Mouse (Mus musculus) cortical plate, adult 2 months (tissue): ENCODE measurements around the gene Slc9a7. TPM values are rescaled to one million over a fixed set of nuclear protein-coding genes. Genes with fewer than 3 reads are reported as not detected.

ENCODE experiments used
- H3K27ac ChIP-seq: fragments of 200-500 bp; 2 replicates; pipeline ENCODE4 v1.5.1; 2012; ENCODE audit warnings: low read length, control low read depth, inconsistent platforms; ENCODE audit not compliant: insufficient read depth
- H3K4me1 ChIP-seq: fragments of 200-500 bp; 2 replicates; pipeline ENCODE4 v1.6.1; 2011; ENCODE audit warnings: low read length; ENCODE audit not compliant: control insufficient read depth, insufficient read depth
- H3K4me3 ChIP-seq: fragments of 200-500 bp; 2 replicates; pipeline ENCODE4 v1.5.1; 2011; ENCODE audit warnings: mild to moderate bottlenecking, low read length, control low read depth; ENCODE audit not compliant: insufficient read depth
- CTCF ChIP-seq: fragments of 200-500 bp; IDR thresholded peaks from 2 replicates; pipeline ENCODE4 v1.5.1; 2011; ENCODE audit warnings: mild to moderate bottlenecking, control low read depth, low read length; ENCODE audit not compliant: insufficient read depth; ENCODE audit errors: extremely low read depth
- POLR2A ChIP-seq: fragments of 200-500 bp; IDR thresholded peaks from 2 replicates; pipeline ENCODE4 v1.6.1; 2011; ENCODE audit warnings: mild to moderate bottlenecking, low read length, control low read depth; ENCODE audit not compliant: insufficient read depth; ENCODE audit errors: extremely low read depth
- polyA plus RNA-seq: library from polyadenylated mRNA; depleted of rRNA; stranded (reverse); fragments of >200 nt; gene quantifications from 2 replicates; pipeline ENCODE4 v1.2.3, GENCODE M21; 2012; rRNA removed

Slc9a7 gene
- polyA plus RNA-seq, result 12.6 and 13.7 TPM in 2 replicates

DNA sequence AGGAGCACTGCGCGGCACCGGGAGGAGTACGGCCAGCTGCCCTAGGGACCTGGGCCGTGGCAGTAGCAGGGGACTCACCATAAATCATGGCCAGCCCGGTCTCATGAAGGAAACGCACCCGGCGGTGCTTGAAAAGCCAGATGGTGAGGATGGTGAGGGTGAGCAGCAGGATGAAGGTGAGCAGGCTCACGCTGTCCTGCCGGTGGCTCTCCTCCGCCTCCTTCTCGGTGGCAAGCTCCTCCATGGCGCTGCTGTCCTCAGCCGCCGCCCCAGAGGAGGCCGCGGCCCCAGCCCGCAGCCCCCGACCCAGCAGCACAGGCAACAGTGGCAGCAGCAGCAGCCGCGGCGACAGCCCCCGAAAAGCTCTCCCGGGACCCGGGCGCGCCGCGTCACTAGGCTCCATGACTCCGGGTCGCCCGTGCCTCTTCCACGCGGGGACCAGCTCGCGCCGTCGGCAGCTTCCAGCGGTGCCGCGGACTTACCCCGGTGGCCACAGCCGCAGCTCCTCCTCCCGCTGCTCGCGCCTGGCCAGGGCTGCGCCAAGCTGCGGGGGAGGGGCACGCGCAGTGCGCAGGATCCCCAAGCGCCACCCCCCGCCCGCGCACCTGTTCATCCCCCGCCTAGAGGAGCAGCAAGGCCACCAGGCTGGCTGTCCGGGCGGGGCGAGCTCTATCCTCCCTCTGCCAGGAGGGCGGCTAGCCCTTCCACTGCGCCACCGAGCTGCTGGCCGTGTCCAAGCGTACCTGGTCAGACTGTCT is at the start of gene Slc9a7:
TSS of gene Slc9a7 (minus strand) at position 526 of the 758 bp plus-strand sequence.
- H3K4me3 ChIP-seq, result peak within 1 kb of the TSS; percentile 100
- no peaks in the 10 kb centered on the region for H3K4me1 ChIP-seq
- H3K27ac ChIP-seq, result 0 out of 2 replicates have a peak within 1 kb of the TSS, but pooled peaks have one; percentile 28
- no peak for TF ChIP-seq CTCF
- no peak for TF ChIP-seq POLR2A

DNA sequence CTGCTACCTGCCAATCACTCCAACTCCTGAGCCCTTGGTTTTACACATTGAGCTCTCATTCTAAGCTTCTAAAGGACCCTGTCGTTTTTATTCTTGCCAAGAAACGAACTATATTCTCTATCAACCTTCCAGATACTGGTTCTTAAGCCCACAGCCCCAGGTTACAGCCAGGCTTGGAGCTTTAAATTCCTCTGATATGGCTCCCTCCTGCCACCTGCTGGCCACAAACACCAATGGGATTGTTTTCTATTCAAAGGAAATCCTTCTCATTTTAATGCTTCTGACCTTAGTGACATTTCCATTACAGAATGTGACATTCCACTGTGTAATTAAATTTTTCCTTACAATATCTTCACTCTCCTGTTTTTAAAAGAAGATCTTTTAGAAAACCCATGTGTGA is 44.1 kb upstream of the Slc9a7 start:
- TF ChIP-seq POLR2A (no peak), CTCF (peak; percentile 47)
- Histone ChIP-seq H3K4me3 (no peak overlapping the region), H3K27ac (no peak overlapping the region), H3K4me1 (no peaks in the 10 kb centered on the region)

DNA sequence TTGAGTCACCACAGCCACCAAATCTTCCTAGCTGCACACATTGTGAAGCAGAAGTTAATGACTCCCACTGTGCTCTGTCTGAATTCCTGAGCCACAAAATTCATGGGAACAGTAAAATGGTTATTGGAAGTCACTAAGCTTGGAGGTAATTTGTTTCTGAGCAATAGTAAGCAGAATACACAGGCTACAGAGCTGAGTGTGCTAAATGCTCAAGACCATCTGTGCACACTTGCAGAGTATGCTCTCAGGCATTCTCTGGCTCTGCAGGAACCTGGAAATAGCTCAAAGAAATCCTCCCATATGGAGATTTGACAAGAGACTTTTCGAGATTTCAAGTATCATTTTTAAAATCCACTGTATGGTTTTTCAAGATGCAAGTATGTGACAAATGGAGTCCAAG is 41.1 kb upstream of the Slc9a7 start:
- no peaks in the 10 kb centered on the region for H3K4me1 ChIP-seq
- TF ChIP-seq POLR2A (no peak), CTCF (no peak)
- no peak overlapping the region for H3K4me3 ChIP-seq
- no peak overlapping the region for H3K27ac ChIP-seq

DNA sequence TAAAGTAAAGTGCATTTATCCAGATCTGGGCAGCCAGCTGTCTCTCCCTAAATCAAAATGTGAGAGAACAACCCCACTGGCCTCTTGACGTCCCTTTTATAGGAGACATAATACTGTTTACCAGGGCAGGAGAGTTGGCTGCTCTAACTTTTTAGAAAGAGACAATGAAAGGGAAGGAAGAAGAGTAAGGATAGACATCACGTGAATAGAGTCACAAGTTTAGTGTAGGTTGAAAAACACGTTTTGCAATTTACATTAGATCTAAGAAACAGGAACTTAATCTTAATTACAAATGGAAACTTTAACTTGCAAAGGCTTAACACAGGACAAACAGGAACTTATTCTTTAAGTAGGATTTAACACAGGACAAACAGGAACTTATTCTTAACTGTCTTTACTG is 15.6 kb upstream of the Slc9a7 start:
- no peak for TF ChIP-seq CTCF
- H3K27ac ChIP-seq, result no peak overlapping the region
- no peak overlapping the region for H3K4me3 ChIP-seq
- no peaks in the 10 kb centered on the region for H3K4me1 ChIP-seq

DNA sequence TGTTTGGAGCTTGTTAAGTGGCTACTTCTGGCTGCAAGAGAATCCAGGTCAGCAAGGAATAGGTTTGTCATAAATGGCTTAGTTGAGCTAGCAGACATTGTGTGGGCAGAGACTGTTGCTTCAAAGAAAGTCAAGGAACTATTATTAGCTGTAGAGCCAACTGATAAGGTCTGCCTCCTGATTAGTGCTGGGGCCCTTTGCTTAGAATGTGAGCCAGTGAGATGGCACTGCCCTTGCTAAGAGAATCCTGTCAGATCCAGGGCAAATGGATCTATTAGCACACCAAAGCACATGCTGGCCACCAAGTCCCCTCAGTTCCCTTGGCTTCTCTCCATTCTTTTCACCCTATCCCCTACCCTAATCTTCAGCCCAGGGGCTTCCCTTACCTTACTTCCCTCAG is 14.3 kb upstream of the Slc9a7 start:
- Histone ChIP-seq H3K27ac (no peak overlapping the region), H3K4me1 (no peaks in the 10 kb centered on the region), H3K4me3 (no peak overlapping the region)
- TF ChIP-seq POLR2A (no peak), CTCF (no peak)

GRCm38 (mm10) chrX:20303280-20303679 is 11.7 kb upstream of the Slc9a7 start:
- no peak for TF ChIP-seq CTCF
- no peak for TF ChIP-seq POLR2A
- Histone ChIP-seq H3K27ac (no peak overlapping the region), H3K4me3 (no peak overlapping the region), H3K4me1 (no peaks in the 10 kb centered on the region)

GRCm38 (mm10) chrX:20292040-20292417 is 422 bp upstream of the Slc9a7 start:
- Histone ChIP-seq H3K4me1 (no peaks in the 10 kb centered on the region), H3K4me3 (peak overlapping the region; percentile 100), H3K27ac (no peak overlapping the region)
- TF ChIP-seq CTCF (no peak), POLR2A (no peak)

DNA sequence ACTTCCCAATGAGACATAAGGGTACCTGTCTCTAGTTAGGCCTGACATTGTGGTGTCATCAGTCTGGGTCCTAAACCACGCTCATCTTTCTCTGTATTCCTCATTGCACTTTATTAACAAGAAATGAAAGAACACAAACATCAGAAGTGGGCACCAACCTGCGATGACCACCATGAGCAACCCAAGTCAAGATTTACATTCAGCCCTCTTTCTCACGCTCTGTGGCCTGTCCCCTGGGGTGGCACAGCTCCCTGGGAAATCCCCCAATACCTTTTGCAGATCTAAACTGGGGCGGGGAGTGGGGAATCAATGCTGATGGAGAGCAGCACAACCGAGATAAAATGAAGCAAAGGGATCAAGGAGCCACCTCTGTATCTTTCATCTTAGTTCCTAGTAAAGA is 892 bp downstream of the Slc9a7 start:
- Histone ChIP-seq H3K27ac (0 out of 2 replicates have a peak overlapping the region, but pooled peaks have one; percentile 28), H3K4me3 (peak overlapping the region; percentile 100), H3K4me1 (no peaks in the 10 kb centered on the region)
- TF ChIP-seq POLR2A (no peak), CTCF (no peak)

GRCm38 (mm10) chrX:20288674-20289073 is 2.9 kb downstream of the Slc9a7 start:
- Histone ChIP-seq H3K27ac (no peak overlapping the region), H3K4me1 (no peaks in the 10 kb centered on the region), H3K4me3 (peak overlapping the region; percentile 23)
- TF ChIP-seq POLR2A, result no peak
- TF ChIP-seq CTCF, result no peak

DNA sequence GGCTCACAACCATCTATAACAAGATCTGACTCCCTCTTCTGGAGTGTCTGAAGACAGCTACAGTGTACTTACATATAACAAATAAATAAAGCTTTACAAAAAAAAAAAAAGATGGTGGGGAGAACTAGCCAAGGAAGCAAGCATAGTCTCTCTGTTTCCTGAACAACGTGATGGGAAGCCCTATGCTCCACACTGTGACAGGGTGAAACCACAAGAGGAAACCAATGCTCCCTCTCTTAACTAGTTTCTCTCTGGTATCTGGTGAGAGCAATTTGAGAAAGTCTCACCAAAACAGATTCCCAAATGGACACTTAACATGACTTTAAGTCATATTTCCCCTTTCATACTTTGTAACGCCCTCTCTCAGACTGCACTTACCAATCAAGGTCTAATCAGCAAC is 5.4 kb downstream of the Slc9a7 start:
- Histone ChIP-seq H3K4me3 (no peak overlapping the region), H3K4me1 (no peaks in the 10 kb centered on the region), H3K27ac (no peak overlapping the region)
- no peak for TF ChIP-seq CTCF

DNA sequence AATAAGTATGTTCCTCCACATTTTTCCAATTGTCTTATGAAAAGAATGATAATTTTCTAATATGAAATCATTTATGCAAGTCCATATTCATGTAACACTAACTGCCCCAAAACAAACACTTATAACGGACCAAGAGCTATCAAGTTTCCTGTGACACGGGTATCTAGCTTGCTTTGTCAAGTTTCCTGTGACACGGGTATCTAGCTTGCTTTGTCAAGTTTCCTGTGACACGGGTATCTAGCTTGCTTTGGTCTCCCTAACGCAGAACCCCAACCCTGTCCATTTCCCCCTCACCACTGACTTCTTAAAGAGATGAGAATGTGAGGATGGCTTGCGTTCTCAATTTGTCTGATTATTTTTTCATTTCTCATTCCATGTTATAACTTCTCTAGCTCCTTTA is 12.2 kb downstream of the Slc9a7 start:
- no peak overlapping the region for H3K27ac ChIP-seq
- no peaks in the 10 kb centered on the region for H3K4me1 ChIP-seq
- H3K4me3 ChIP-seq, result no peak overlapping the region
- TF ChIP-seq CTCF, result no peak
- TF ChIP-seq POLR2A, result no peak

- Histone ChIP-seq H3K4me3 (no peak overlapping the region), H3K27ac (no peak overlapping the region), H3K4me1 (no peaks in the 10 kb centered on the region)
- TF ChIP-seq POLR2A (no peak), CTCF (no peak)
Measured at GRCm38 (mm10) chrX:20273854-20274253, 17.8 kb downstream of the Slc9a7 start.
